Mouse (Mus musculus) gastrocnemius, adult 2 months (tissue): Measurements from ENCODE around the gene D16Ertd472e. TPM values are rescaled to one million over a fixed set of nuclear protein-coding genes. Genes with fewer than 3 reads are reported as not detected.
"Not testable (repeated sequence)": the region's sequence is repeated elsewhere in the genome, so short reads cannot be mapped to it uniquely, and the experiment has no call there.

Experiments
- DNase-seq: peaks from one replicate; pipeline ENCODE4 v3.0.0; 2022
- H3K27ac ChIP-seq: fragments of 200-600 bp; 2 replicates; pipeline ENCODE4 v1.8.1; 2022; ENCODE audit warnings: mild to moderate bottlenecking
- H3K4me3 ChIP-seq: fragments of 200-600 bp; 2 replicates; pipeline ENCODE4 v1.8.1; 2022; ENCODE audit warnings: mild to moderate bottlenecking, moderate library complexity
- CTCF ChIP-seq: fragments of 200-600 bp; IDR thresholded peaks from 2 replicates; pipeline ENCODE4 v1.8.1; 2022; ENCODE audit warnings: antibody characterized with exemption, mild to moderate bottlenecking, moderate library complexity
- intact Hi-C: fragments of 180-260 bp; cut with DNase I; formaldehyde crosslinking; loops from one replicate; pipeline ENCODE4 v1.15.1; 2025
- total RNA-seq, 2 experiments: library from RNA; stranded (reverse); gene quantifications; 2 replicates each; pipeline ENCODE4 v1.2.3; 2021

D16Ertd472e gene
- total RNA-seq, 2 experiments from 2014 or later, result 3.5 TPM

- Histone ChIP-seq H3K27ac (no peak overlapping the region), H3K4me3 (no peak overlapping the region)
- DNase-seq, result no peak
- intact Hi-C loops, result no loop called here
- TF ChIP-seq CTCF, result no peak
Observed at GRCm38 (mm10) chr16:78517171-78517570, 59.3 kb downstream of the D16Ertd472e start.

- no peak overlapping the region for H3K4me3 ChIP-seq
- intact Hi-C loops, result no loop called here
- no peak for TF ChIP-seq CTCF
- H3K27ac ChIP-seq, result no peak overlapping the region
- DNase-seq, result no peak
Observed at GRCm38 (mm10) chr16:78511526-78511925, 65.0 kb downstream of the D16Ertd472e start.

- Histone ChIP-seq H3K4me3 (no peak overlapping the region), H3K27ac (no peak overlapping the region)
- intact Hi-C loops, result no loop called here
- TF ChIP-seq CTCF, result no peak
- DNase-seq, result no peak
Observed at GRCm38 (mm10) chr16:78502492-78502891, 74.0 kb downstream of the D16Ertd472e start.

GRCm38 (mm10) chr16:78492696-78493095 is 83.8 kb downstream of the D16Ertd472e start:
- H3K4me3 ChIP-seq, H3K27ac ChIP-seq, DNase-seq, intact Hi-C loops: not testable (repeated sequence)

- Histone ChIP-seq H3K27ac (peak overlapping the region; percentile 65), H3K4me3 (peak overlapping the region; percentile 62)
- intact Hi-C loops, result no loop called here
- DNase-seq, result no peak
- TF ChIP-seq CTCF, result no peak
Observed at GRCm38 (mm10) chr16:78490779-78491178, 85.7 kb downstream of the D16Ertd472e start.

Other genes starting within 250 kb of the D16Ertd472e start
- 1 to 10 TPM; 1.8 to 4.5 TPM for gene Btg3, start 199.5 kb downstream of the D16Ertd472e start, total RNA-seq